Comparison of ENCODE assay signal across 16 mouse cellular contexts in the genomic region with DNA sequence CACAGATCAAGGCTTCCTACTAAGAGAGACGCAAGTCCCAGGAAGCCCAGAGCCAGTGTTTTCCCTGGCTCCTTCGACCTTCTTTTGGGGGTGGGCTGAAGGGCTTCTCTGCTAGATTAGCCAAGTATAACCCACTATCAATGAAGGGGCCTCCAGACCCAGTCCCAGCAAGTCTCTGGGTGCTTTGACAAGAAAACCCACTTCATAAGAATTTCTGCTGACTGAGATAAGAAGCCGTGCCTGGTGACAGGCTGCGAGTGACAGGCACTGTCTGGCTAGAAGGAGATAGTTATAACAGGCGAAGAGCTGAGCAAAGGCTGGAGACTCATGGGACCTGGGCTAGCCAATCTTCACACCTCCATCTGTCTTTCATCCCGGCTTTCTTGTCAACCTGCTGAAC.
A peak's percentile ranks its signal among the peaks of the same experiment; 100 is the strongest.
DNase-seq lines count a peak whose midpoint lies in the region; ATAC-seq and TF ChIP-seq lines count a peak whose summit lies in the region.
"Had no signal": no experiment of that assay in that cellular context is flagged by ENCODE, and none has a peak within 500 bp of the region (broad histone marks: within the 10 kb centered on the region; RNA-seq: fewer than 3 reads in every experiment).

No protein-coding gene starts in this region.

- H3K4me2 ChIP-seq in forebrain, embryonic 12.5 days, result no peak overlapping the region
- no peak overlapping the region for H3K4me2 ChIP-seq in lung, embryonic 14.5 days
- H3K4me2 ChIP-seq: forebrain, embryonic 15.5 days; hindbrain, embryonic 15.5 days; neural tube, embryonic 12.5 days had no signal

- no peaks in the 10 kb centered on the region for H3K36me3 ChIP-seq in forebrain, embryonic 10.5 days (replicated peaks)
- no peaks in the 10 kb centered on the region for H3K36me3 ChIP-seq in forebrain, embryonic 12.5 days (replicated peaks)
- no peaks in the 10 kb centered on the region for H3K36me3 ChIP-seq in lung, embryonic 14.5 days (ENCODE audit: insufficient read depth)
- no peaks in the 10 kb centered on the region for H3K36me3 ChIP-seq in erythroblast, embryonic 14.5 days (ENCODE audit: control insufficient read depth)
- H3K36me3 ChIP-seq in embryonic facial prominence, embryonic 10.5 days (replicated peaks), result no peaks in the 10 kb centered on the region
- H3K36me3 ChIP-seq: forebrain, embryonic 15.5 days; hindbrain, embryonic 15.5 days; neural tube, embryonic 12.5 days had no signal

- H3K9me3 ChIP-seq in forebrain, embryonic 10.5 days, result no peaks in the 10 kb centered on the region
- no peaks in the 10 kb centered on the region for H3K9me3 ChIP-seq in forebrain, embryonic 12.5 days
- H3K9me3 ChIP-seq in lung, embryonic 14.5 days (ENCODE audit: low read depth, low read length), result no peaks in the 10 kb centered on the region
- no peaks in the 10 kb centered on the region for H3K9me3 ChIP-seq in erythroblast, embryonic 14.5 days (ENCODE audit: control insufficient read depth, low read length)
- H3K9me3 ChIP-seq in embryonic facial prominence, embryonic 10.5 days, result no peaks in the 10 kb centered on the region
- H3K9me3 ChIP-seq: forebrain, embryonic 15.5 days; hindbrain, embryonic 15.5 days; neural tube, embryonic 12.5 days had no signal

- no peaks in the 10 kb centered on the region for H3K27me3 ChIP-seq in forebrain, embryonic 10.5 days (ENCODE audit: poor library complexity, severe bottlenecking)
- H3K27me3 ChIP-seq in forebrain, embryonic 12.5 days, result no peaks in the 10 kb centered on the region
- no peaks in the 10 kb centered on the region for H3K27me3 ChIP-seq in lung, embryonic 14.5 days (ENCODE audit: insufficient read depth, low read length)
- peaks cover 12% of the 10 kb centered on the region for H3K27me3 ChIP-seq in erythroblast, embryonic 14.5 days (ENCODE audit: control insufficient read depth)
- H3K27me3 ChIP-seq in embryonic facial prominence, embryonic 10.5 days (replicated peaks; ENCODE audit: low read depth, poor library complexity, severe bottlenecking), result no peaks in the 10 kb centered on the region; the same call in 1 of the 2 replicates
- H3K27me3 ChIP-seq: forebrain, embryonic 15.5 days; hindbrain, embryonic 15.5 days; neural tube, embryonic 12.5 days had no signal

- H3K9ac ChIP-seq in forebrain, embryonic 12.5 days, result no peak overlapping the region
- no peak overlapping the region for H3K9ac ChIP-seq in lung, embryonic 14.5 days
- H3K9ac ChIP-seq: forebrain, embryonic 15.5 days; hindbrain, embryonic 15.5 days; neural tube, embryonic 12.5 days had no signal

- peaks cover 7% of the 10 kb centered on the region; the same call in 1 of the 2 replicates for H3K4me1 ChIP-seq in forebrain, embryonic 10.5 days
- H3K4me1 ChIP-seq in forebrain, embryonic 12.5 days, result no peaks in the 10 kb centered on the region
- H3K4me1 ChIP-seq in lung, embryonic 14.5 days (ENCODE audit: insufficient read depth), result 0 out of 2 replicates have a peak, but pooled peaks cover 3% of the 10 kb centered on the region
- H3K4me1 ChIP-seq in erythroblast, embryonic 14.5 days (ENCODE audit: control insufficient read depth), result peaks cover 44% of the 10 kb centered on the region
- H3K4me1 ChIP-seq in embryonic facial prominence, embryonic 10.5 days, result 0 out of 2 replicates have a peak, but pooled peaks cover 6% of the 10 kb centered on the region
- H3K4me1 ChIP-seq: forebrain, embryonic 15.5 days; hindbrain, embryonic 15.5 days; neural tube, embryonic 12.5 days had no signal

- H3K4me3 ChIP-seq in forebrain, embryonic 10.5 days, result no peak overlapping the region
- no peak overlapping the region for H3K4me3 ChIP-seq in forebrain, embryonic 12.5 days (replicated peaks)
- no peak overlapping the region for H3K4me3 ChIP-seq in lung, embryonic 14.5 days (ENCODE audit: low read depth, low read length)
- peak overlapping the region; percentile 8 for H3K4me3 ChIP-seq in erythroblast, embryonic 14.5 days (replicated peaks)
- H3K4me3 ChIP-seq in embryonic facial prominence, embryonic 10.5 days, result no peak overlapping the region
- H3K4me3 ChIP-seq: forebrain, embryonic 15.5 days; hindbrain, embryonic 15.5 days; neural tube, embryonic 12.5 days had no signal

- 86% methylated on average over 6 of the region's 6 CpGs for WGBS in forebrain, embryonic 10.5 days
- 83% methylated on average over 6 of the region's 6 CpGs for WGBS in forebrain, embryonic 12.5 days
- 23% methylated on average over 6 of the region's 6 CpGs for WGBS in lung, embryonic 14.5 days
- WGBS in embryonic facial prominence, embryonic 10.5 days, result 81% methylated on average over 6 of the region's 6 CpGs

- ATAC-seq in forebrain, embryonic 12.5 days (ENCODE audit: low FRiP score), result no peak
- ATAC-seq in lung, embryonic 14.5 days (ENCODE audit: insufficient read depth), result peak; percentile 88
- ATAC-seq in CD4-positive, CD25-positive, alpha-beta regulatory T cell, adult 4 months, result no peak
- ATAC-seq: forebrain, embryonic 15.5 days had no signal

- no peak for DNase-seq in forebrain, embryonic 10.5 days (ENCODE audit: extremely low spot score, low spot score)
- peak; percentile 83 for DNase-seq in lung, embryonic 14.5 days
- no peak for DNase-seq in lung, adult 18-20 months
- DNase-seq in lung, postnatal 36 days, result peak; percentile 23
- DNase-seq in embryonic facial prominence, embryonic 10.5 days (ENCODE audit: low spot score), result no peak
- DNase-seq: cerebellum, adult 9-10 months; gastrocnemius, postnatal 10 days; kidney, adult 8-10 months; midbrain, embryonic 14.5 days; retina, postnatal 1 day had no signal

- no peak for TF ChIP-seq CTCF in lung, embryonic 14.5 days (IDR thresholded peaks at IDR 0.05; ENCODE audit: low read depth)

- H3K27ac ChIP-seq in forebrain, embryonic 10.5 days, result peak overlapping the region; percentile 35; the same call in 1 of the 2 replicates
- H3K27ac ChIP-seq in forebrain, embryonic 12.5 days, result no peak overlapping the region
- no peak overlapping the region for H3K27ac ChIP-seq in lung, embryonic 14.5 days (ENCODE audit: low read depth)
- H3K27ac ChIP-seq in embryonic facial prominence, embryonic 10.5 days (replicated peaks), result no peak overlapping the region
- H3K27ac ChIP-seq: forebrain, embryonic 15.5 days; hindbrain, embryonic 15.5 days; neural tube, embryonic 12.5 days had no signal

Comparison
In these comparisons a context has a peak if more than half of its experiments do, and no peak if none do; other contexts are left out.
1. DNase-seq: peak in lung, embryonic 14.5 days (single experiment) and lung, postnatal 36 days (single experiment); none in forebrain, embryonic 10.5 days (single experiment), lung, adult 18-20 months (0 of 2) and embryonic facial prominence, embryonic 10.5 days (single experiment).